Mouse (Mus musculus): ENCODE measurements at regions not wholly inside any gene's neighbourhood (a gene's known extent, or its start where the extent isn't known, plus 50 kb on each side); places are given as distances from the start of the nearest gene placed in this dataset.

- no peak overlapping the region for H3K9ac ChIP-seq (ENCODE audit: control insufficient read depth, low read depth, low read length, poor library complexity, severe bottlenecking)
- H3K27me3 ChIP-seq (ENCODE audit: control insufficient read depth in 1 of 2, insufficient read depth in 2 of 2, low read length in 2 of 2), result no peaks in the 10 kb centered on the region; a peak in 1 of 4 replicates
These were observed 190.8 kb upstream of the Creb1 start for GRCm38 (mm10) chr1:64341596-64341995.

GRCm38 (mm10) chr1:64338575-64338961 is 193.9 kb upstream of the Creb1 start:
- Histone ChIP-seq H3K27me3 (ENCODE audit: control insufficient read depth in 1 of 2, insufficient read depth in 2 of 2, low read length in 2 of 2) (no peaks in the 10 kb centered on the region; a peak in 1 of 4 replicates), H3K4me1 (ENCODE audit: control insufficient read depth in 1 of 2, insufficient read depth in 2 of 2, low read length in 2 of 2) (no peaks in the 10 kb centered on the region), H3K36me3 (ENCODE audit: control insufficient read depth in 1 of 2, insufficient read depth in 2 of 2, low read length in 2 of 2) (no peaks in the 10 kb centered on the region), H3K9me3 (replicated peaks; ENCODE audit: insufficient read depth, low read length) (no peaks in the 10 kb centered on the region), H3K79me2 (ENCODE audit: control insufficient read depth, insufficient read depth, low read length, poor library complexity) (no peaks in the 10 kb centered on the region), H3K9ac (ENCODE audit: control insufficient read depth, low read depth, low read length, poor library complexity, severe bottlenecking) (no peak overlapping the region), H3K27ac (ENCODE audit: control insufficient read depth, low read depth, low read length) (no peak overlapping the region), H3K4me3 (ENCODE audit: control insufficient read depth in 1 of 2, insufficient read depth in 1 of 2, low read depth in 2 of 2, low read length in 2 of 2) (no peak overlapping the region)
- TF ChIP-seq NELFE (IDR thresholded peaks at IDR 0.05; ENCODE audit: low read depth, low read length), result no peak
- TF ChIP-seq ELF1 (IDR thresholded peaks at IDR 0.05; ENCODE audit: low read depth, low read length), result no peak
- TF ChIP-seq USF2 (IDR thresholded peaks at IDR 0.05; ENCODE audit: borderline replicate concordance in 1 of 2, insufficient read depth in 1 of 2, low read depth in 1 of 2, low read length in 2 of 2), result no peak
- no peak for DNase-seq (ENCODE audit: low read depth, low spot score)

More at GRCm38 (mm10) chr1:64341596-64341995, 190.8 kb upstream of the Creb1 start:
- Histone ChIP-seq H3K36me3 (ENCODE audit: control insufficient read depth in 1 of 2, insufficient read depth in 2 of 2, low read length in 2 of 2) (no peaks in the 10 kb centered on the region), H3K9me3 (replicated peaks; ENCODE audit: insufficient read depth, low read length) (no peaks in the 10 kb centered on the region), H3K79me2 (ENCODE audit: control insufficient read depth, insufficient read depth, low read length, poor library complexity) (no peaks in the 10 kb centered on the region), H3K4me1 (ENCODE audit: control insufficient read depth in 1 of 2, insufficient read depth in 2 of 2, low read length in 2 of 2) (no peaks in the 10 kb centered on the region), H3K27ac (ENCODE audit: control insufficient read depth, low read depth, low read length) (no peak overlapping the region), H3K4me3 (ENCODE audit: control insufficient read depth in 1 of 2, insufficient read depth in 1 of 2, low read depth in 2 of 2, low read length in 2 of 2) (no peak overlapping the region)
- TF ChIP-seq EP300 (IDR thresholded peaks at IDR 0.05; ENCODE audit: low read depth in 1 of 2, low read length in 2 of 2), result no peak
- no peak for TF ChIP-seq ZMIZ1 (IDR thresholded peaks at IDR 0.05; ENCODE audit: low read depth, low read length)
- no peak for TF ChIP-seq TBP (IDR thresholded peaks at IDR 0.05; ENCODE audit: low read depth, low read length)
- no peak for TF ChIP-seq POLR2AphosphoS5 (IDR thresholded peaks at IDR 0.05; ENCODE audit: borderline replicate concordance, low read depth, low read length)
- no peak for TF ChIP-seq USF2 (IDR thresholded peaks at IDR 0.05; ENCODE audit: borderline replicate concordance in 1 of 2, insufficient read depth in 1 of 2, low read depth in 1 of 2, low read length in 2 of 2)
- no peak for TF ChIP-seq POLR2A (IDR thresholded peaks at IDR 0.05; ENCODE audit: control insufficient read depth in 1 of 2, insufficient read depth in 1 of 2, low read depth in 1 of 2, low read length in 2 of 2, poor library complexity in 1 of 2)
- TF ChIP-seq ETS1 (IDR thresholded peaks at IDR 0.05; ENCODE audit: low read depth, low read length), result no peak
- TF ChIP-seq GATA1 (IDR thresholded peaks at IDR 0.05; ENCODE audit: low read depth, low read length), result no peak
- TF ChIP-seq E2F4 (IDR thresholded peaks at IDR 0.05; ENCODE audit: borderline replicate concordance, low read depth, low read length), result no peak
- TF ChIP-seq MYB (IDR thresholded peaks at IDR 0.05; ENCODE audit: low read depth, low read length), result no peak
- no peak for DNase-seq (ENCODE audit: low read depth, low spot score)

- TF ChIP-seq RCOR1 (IDR thresholded peaks at IDR 0.05; ENCODE audit: low read depth, low read length) (no peak), MAFK (IDR thresholded peaks at IDR 0.05; ENCODE audit: borderline replicate concordance, low read depth, low read length) (no peak), TAL1 (IDR thresholded peaks at IDR 0.05; ENCODE audit: low read length) (no peak), GATA1 (IDR thresholded peaks at IDR 0.05; ENCODE audit: low read depth, low read length) (no peak), NRF1 (IDR thresholded peaks at IDR 0.05; ENCODE audit: insufficient read depth, low read depth, low read length, poor library complexity, severe bottlenecking) (no peak), CHD2 (IDR thresholded peaks at IDR 0.05; ENCODE audit: low read length) (no peak), MYB (IDR thresholded peaks at IDR 0.05; ENCODE audit: low read depth, low read length) (no peak), MXI1 (IDR thresholded peaks at IDR 0.05; ENCODE audit: low read depth, low read length) (no peak), POLR2A (IDR thresholded peaks at IDR 0.05; ENCODE audit: control insufficient read depth in 1 of 2, insufficient read depth in 1 of 2, low read depth in 1 of 2, low read length in 2 of 2, poor library complexity in 1 of 2) (no peak), ZMIZ1 (IDR thresholded peaks at IDR 0.05; ENCODE audit: low read depth, low read length) (no peak), TBP (IDR thresholded peaks at IDR 0.05; ENCODE audit: low read depth, low read length) (no peak), CTCF (IDR thresholded peaks at IDR 0.05 in 2 of 3, conservative IDR thresholded peaks at IDR 0.05 in 1 of 3; ENCODE audit: control insufficient read depth in 1 of 3, insufficient read depth in 1 of 3, low read depth in 2 of 3, low read length in 3 of 3, poor library complexity in 1 of 3, severe bottlenecking in 1 of 3) (no peak), UBTF (IDR thresholded peaks at IDR 0.05; ENCODE audit: borderline replicate concordance, insufficient read depth, low read depth, low read length) (no peak), ETS1 (IDR thresholded peaks at IDR 0.05; ENCODE audit: low read depth, low read length) (no peak), JUND (IDR thresholded peaks at IDR 0.05; ENCODE audit: low read depth, low read length) (no peak), KAT2A (conservative IDR thresholded peaks at IDR 0.05; ENCODE audit: low read depth, low read length) (no peak)
- H3K27ac ChIP-seq (ENCODE audit: control insufficient read depth, low read depth, low read length), result no peak overlapping the region
- no peaks in the 10 kb centered on the region for H3K36me3 ChIP-seq (ENCODE audit: control insufficient read depth in 1 of 2, insufficient read depth in 2 of 2, low read length in 2 of 2)
- DNase-seq (ENCODE audit: low read depth, low spot score), result no peak
- H3K9me3 ChIP-seq (replicated peaks; ENCODE audit: insufficient read depth, low read length), result no peaks in the 10 kb centered on the region
- H3K79me2 ChIP-seq (ENCODE audit: control insufficient read depth, insufficient read depth, low read length, poor library complexity), result no peaks in the 10 kb centered on the region
- no peak overlapping the region for H3K4me3 ChIP-seq (ENCODE audit: control insufficient read depth in 1 of 2, insufficient read depth in 1 of 2, low read depth in 2 of 2, low read length in 2 of 2)
- H3K9ac ChIP-seq (ENCODE audit: control insufficient read depth, low read depth, low read length, poor library complexity, severe bottlenecking), result no peak overlapping the region
- H3K4me1 ChIP-seq (ENCODE audit: control insufficient read depth in 1 of 2, insufficient read depth in 2 of 2, low read length in 2 of 2), result no peaks in the 10 kb centered on the region
- no peaks in the 10 kb centered on the region; a peak in 1 of 4 replicates for H3K27me3 ChIP-seq (ENCODE audit: control insufficient read depth in 1 of 2, insufficient read depth in 2 of 2, low read length in 2 of 2)
These were observed 194.5 kb upstream of the Creb1 start for GRCm38 (mm10) chr1:64337619-64338574.
